Mouse (Mus musculus): ENCODE measurements around the gene Cd63.
A peak's percentile ranks its signal among the peaks of the same experiment; 100 is the strongest.

The Cd63 gene

GRCm38 (mm10) chr10:128900698-128901097 is at the start of gene Cd63:
Gene Cd63 (plus strand): TSS chr10:128900989.
- no peak for DNase-seq

GRCm38 (mm10) chr10:128861176-128861575 is 39.6 kb upstream of the Cd63 start:
- DNase-seq = no peak

DNA sequence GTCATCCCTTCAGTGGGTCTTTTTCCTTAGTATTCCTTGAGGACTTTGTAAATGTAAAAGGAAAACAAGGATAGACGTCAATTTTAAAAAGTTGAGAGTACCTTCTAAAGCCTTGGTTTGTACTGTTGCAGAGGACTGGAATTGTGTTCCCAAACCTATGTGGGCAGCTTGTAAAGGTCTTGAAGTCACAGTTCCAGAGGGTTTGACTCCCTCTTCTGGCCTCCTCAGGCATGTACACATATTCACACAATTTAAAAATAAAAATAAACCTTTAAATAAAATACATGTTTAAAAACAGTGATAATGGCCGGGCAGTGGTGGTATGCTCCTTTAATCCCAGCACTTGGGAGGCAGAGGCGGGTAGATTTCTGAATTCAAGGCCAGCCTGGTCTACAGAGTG is 34.7 kb upstream of the Cd63 start:
- DNase-seq = no peak

DNA sequence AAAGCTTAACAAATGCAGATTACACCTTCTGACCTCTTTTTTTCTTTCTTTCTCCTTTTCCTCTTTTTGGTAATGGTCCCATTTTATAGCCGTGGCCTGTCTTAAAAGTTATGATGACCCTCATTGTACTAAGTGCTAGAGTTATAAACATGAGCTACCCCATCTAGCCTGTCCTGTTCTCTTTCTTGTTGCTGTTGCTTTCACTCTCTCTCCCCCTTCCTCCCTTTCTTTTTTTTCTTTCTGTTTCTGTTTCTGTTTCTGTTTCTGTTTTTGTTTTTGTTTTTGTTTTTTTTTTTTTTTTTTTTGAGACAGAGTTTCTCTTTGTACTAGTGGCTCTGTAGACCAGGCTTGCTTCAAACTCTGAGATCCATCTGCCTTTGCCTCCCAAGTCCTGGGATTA is 34.3 kb upstream of the Cd63 start:
- no peak for DNase-seq

GRCm38 (mm10) chr10:128870341-128870740 is 30.4 kb upstream of the Cd63 start:
- no peak for DNase-seq

DNA sequence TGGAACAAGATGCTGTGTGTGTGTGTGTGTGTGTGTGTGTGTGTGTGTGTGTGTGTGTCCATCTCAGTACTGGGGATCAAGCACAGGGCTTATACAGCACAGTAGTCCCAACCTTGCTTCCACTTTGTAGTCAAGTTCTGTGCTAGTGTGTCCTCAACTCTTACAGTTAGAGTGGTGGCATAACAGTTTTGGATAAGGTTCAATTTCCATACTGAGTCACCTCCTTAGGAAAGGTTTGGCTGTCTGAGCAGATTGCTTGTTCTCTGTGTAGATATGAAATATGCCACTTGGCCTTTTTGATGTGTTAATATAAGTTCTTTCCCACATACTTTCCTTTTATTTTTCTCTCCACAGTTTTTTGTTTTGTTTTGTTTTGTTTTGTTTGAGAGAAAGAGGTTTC is 22.5 kb upstream of the Cd63 start:
- DNase-seq = no peak

- DNase-seq = no peak
Observed at GRCm38 (mm10) chr10:128878811-128879210, 22.0 kb upstream of the Cd63 start.

GRCm38 (mm10) chr10:128882067-128882466 is 18.7 kb upstream of the Cd63 start:
- no peak for DNase-seq

- DNase-seq = no peak
Observed at GRCm38 (mm10) chr10:128888941-128889827, 11.6 kb upstream of the Cd63 start.

- no peak for DNase-seq
Observed at GRCm38 (mm10) chr10:128889846-128890245, 10.9 kb upstream of the Cd63 start.

DNA sequence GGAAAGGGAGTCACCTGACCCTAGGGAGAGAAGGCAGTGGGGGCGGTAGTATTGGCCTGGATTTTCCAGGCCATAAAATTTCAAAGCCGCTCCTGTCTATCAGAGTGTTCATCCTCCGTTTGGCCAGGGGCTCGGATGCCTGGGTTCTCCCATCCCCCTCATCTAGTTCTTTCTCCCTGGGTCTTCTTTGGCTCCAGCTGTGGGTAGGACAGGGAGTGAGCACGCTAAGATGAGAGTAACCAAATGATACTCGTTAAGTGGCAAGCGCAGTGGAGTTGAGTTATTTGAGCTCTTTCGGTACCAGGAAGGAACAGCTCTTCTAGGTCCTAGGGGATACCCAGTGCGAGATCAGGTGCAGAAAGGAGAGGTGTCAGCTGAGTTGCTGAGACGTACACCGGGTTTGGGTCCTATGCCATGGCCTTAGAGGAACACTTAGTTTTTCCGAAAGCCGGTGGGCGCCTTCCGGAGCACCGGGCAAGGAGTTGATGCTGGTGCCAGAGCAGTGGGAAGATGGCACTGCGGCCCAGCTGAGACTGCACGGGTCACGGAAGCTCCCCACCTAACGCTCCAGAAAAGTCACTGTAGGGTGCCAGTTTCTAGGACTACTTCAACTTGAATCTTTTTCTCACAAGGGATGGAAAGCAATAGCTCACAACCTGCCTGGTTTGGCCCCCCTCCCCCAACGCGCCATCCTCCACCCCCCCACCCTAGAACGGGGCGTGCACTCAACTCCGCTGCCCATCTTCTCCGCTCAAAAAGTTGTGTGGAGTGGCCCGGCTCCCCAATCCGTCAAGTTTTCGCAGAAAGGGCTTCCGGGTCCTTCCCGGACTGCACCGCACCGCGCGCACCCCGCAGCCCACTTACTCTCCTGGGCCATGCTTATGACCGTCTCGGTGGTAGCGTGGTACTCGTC is 10.2 kb upstream of the Cd63 start:
- DNase-seq = no peak

DNA sequence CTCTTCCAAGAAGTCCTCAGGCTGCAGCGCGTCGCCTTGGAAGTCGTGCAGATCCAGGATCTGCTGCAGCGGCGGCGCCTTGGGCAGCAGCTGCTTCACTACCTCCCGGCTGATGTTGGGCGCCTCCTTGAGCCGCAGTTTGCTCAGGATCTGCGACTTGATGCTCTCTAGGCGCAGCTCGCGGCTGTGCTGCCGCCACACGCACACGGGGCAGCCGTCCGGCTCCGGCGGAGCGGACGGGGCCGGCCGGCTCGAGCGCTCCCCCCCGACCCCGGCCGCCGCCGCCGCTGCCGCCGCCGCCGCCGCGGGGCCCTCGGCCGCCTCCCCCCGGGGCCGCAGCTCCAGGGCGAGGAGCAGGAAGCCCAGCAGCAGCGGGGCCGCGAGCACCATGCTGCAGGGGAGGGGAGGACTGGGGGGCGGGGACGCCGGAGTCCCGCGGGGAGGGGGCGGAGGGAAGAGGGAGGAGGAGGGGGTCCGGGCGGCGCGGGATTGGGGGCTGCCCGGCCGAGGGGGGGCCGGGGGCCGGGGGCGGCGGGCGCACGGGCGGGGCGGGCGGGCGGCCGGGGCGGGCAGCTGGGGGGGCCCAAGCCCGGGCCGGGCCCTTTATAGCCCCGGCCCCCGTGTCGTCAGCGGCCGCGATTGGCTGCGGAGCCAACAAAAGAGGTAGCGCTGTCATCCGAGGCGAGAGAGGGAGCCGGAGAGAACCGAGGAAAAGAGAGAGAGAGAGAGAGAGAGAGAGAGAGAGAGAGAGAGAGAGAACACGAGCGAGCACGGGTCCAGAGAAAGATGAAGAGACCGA is 9.3 kb upstream of the Cd63 start, which contains the start of gene Gdf11:
Gene Gdf11, minus strand, starts transcription at position 423 of the 799 bp plus-strand sequence.
- DNase-seq = no peak

- DNase-seq = no peak
Observed at GRCm38 (mm10) chr10:128892246-128892645, 8.5 kb upstream of the Cd63 start.

- peak; percentile 76 to 79 for DNase-seq
Observed at GRCm38 (mm10) chr10:128895437-128895836, 5.4 kb upstream of the Cd63 start.

GRCm38 (mm10) chr10:128895952-128896693 is 4.7 kb upstream of the Cd63 start:
- DNase-seq = no peak

DNA sequence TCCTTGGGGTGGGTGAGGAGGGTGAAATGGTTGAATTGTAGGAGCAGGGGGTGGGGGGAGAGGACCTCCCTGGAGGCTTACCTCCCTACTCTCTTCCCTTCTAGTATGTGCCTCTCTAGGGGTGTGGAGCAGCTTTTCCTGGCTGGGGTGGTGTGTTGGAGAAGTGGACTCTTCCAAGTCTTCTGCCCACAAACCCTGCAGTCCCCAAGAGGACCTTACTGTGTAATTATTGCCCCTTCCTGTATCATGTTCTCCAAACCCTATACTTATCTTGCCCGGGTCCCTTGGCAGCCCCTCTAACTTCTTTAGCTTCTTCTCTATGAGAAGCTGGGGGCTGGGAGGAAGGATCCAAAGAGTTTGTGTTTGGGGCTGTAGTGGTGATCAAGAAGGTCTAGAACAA is 4.0 kb upstream of the Cd63 start:
- DNase-seq = no peak

DNA sequence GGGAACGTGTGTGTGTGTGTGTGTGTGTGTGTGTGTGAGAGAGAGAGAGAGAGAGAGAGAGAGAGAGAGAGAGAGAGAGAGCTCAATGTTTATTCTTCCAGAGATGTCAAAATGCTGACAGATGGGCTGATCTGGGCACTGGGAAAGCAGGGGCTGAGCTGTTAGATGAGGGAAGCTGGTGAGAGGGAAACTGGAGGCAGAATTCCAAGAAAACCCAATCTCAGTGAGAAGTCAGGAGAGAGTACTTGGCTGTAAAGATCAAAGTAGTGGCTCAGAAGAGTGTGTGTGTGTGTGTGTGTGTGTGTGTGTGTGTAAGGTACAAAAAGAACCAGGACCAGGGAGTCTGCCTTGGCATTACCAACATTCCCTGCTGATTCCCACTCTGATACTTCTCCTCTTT is 3.3 kb upstream of the Cd63 start:
- no peak for DNase-seq

DNA sequence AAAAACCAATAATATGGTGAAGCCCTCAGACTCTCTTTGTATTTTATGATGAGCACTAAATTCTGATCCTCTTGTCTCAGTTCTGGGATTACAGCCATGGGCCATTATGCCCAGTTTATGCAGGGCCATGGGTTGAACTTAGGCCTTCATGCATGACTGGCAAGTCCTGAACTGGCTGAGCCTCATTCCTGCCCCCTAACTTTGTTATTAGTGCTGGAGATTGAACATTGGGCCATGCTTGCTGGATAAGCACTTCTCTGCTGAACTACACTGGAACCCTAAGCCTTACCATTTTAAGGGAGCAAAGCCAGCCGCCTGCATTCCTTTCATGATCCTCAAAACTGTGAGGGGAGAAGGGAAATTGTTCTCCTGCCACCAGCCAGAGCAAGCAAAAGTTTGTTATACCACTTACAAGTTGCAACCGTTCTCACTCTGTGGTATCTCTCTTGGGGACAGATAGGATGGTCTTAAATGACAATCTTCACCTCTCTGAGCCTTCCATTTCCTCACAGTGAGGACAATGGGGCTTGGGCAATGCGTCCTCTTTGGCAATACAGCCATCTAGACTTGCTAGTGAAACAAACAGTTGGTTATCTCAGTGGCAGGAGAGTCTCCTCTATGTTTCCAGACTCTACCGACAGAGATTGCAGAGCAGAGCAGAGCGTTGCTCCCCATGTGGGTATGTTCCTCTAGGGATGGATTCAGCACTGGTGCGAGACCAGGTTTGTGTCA is 864 bp upstream of the Cd63 start:
- DNase-seq = no peak

DNA sequence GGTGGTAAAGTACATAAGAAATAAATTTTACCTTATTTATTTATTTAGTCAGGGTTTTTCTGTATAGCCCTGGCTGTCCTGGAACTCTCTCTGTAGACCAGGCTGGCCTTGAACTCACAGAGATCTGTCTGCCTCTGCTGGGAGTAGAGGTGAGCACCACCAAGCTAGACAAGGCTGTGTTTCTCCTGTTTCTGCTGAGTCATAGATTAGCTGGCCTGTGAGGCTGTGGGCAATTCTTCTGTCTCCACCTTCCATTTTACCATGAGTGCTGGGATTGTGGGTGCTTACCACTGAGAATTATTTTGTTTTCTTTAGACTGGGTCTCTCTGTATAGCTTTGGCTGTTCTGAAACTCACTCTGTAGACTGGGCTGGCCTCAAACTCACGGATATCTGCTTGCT is 620 bp downstream of the Cd63 start:
- no peak for DNase-seq

GRCm38 (mm10) chr10:128902409-128902988 is 1.7 kb downstream of the Cd63 start:
- no peak for DNase-seq

- no peak for DNase-seq
Observed at GRCm38 (mm10) chr10:128904812-128905211, 4.0 kb downstream of the Cd63 start.
